Mouse (Mus musculus) embryonic fibroblast, embryonic 13.5 days (primary cell): ENCODE measurements at regions not wholly inside any gene's neighbourhood (a gene's known extent, or its start where the extent isn't known, plus 50 kb on each side); places are given as distances from the start of the nearest gene placed in this dataset.

Experiments
- H3K27ac ChIP-seq: 2 replicates; pipeline ENCODE4 v1.5.1; 2012; ENCODE audit warnings: low read length, control low read depth, inconsistent platforms; ENCODE audit not compliant: insufficient read depth
- H3K4me1 ChIP-seq: 2 replicates; pipeline ENCODE4 v1.6.1; 2011; ENCODE audit warnings: low read length; ENCODE audit not compliant: control insufficient read depth, insufficient read depth
- H3K4me3 ChIP-seq: 2 replicates; pipeline ENCODE4 v1.5.1; 2011; ENCODE audit warnings: mild to moderate bottlenecking, control low read depth, low read length; ENCODE audit not compliant: insufficient read depth
- CTCF ChIP-seq: IDR thresholded peaks from 2 replicates; pipeline ENCODE4 v1.5.1; 2011; ENCODE audit warnings: mild to moderate bottlenecking, control low read depth, low read length, moderate library complexity, borderline replicate concordance; ENCODE audit not compliant: insufficient read depth
- POLR2A ChIP-seq: IDR thresholded peaks from 2 replicates; pipeline ENCODE4 v1.6.1; 2011; ENCODE audit warnings: low read depth, mild to moderate bottlenecking, control low read depth, low read length, moderate library complexity

GRCm38 (mm10) chr13:113508124-113508728, 110.1 kb downstream of the Snx18 start:
- 0 out of 2 replicates have a peak, but pooled peaks cover 3% of the 10 kb centered on the region for H3K4me1 ChIP-seq
- no peak for TF ChIP-seq CTCF
- TF ChIP-seq POLR2A: no peak
- H3K4me3 ChIP-seq: no peak overlapping the region
- no peak overlapping the region for H3K27ac ChIP-seq

GRCm38 (mm10) chr13:113502528-113502927, 115.8 kb downstream of the Snx18 start:
- H3K4me3 ChIP-seq: no peak overlapping the region
- H3K27ac ChIP-seq: no peak overlapping the region
- TF ChIP-seq CTCF (no peak), POLR2A (no peak)
- 0 out of 2 replicates have a peak, but pooled peaks cover 7% of the 10 kb centered on the region for H3K4me1 ChIP-seq

- H3K4me1 ChIP-seq: 0 out of 2 replicates have a peak, but pooled peaks cover 7% of the 10 kb centered on the region
- no peak for TF ChIP-seq CTCF
- no peak for TF ChIP-seq POLR2A
- H3K4me3 ChIP-seq: no peak overlapping the region
- H3K27ac ChIP-seq: no peak overlapping the region
These were observed 116.3 kb downstream of the Snx18 start for GRCm38 (mm10) chr13:113502059-113502458.

- Histone ChIP-seq H3K27ac (peak overlapping the region; percentile 35; the same call in 1 of the 2 replicates), H3K4me3 (no peak overlapping the region), H3K4me1 (peaks cover 10% of the 10 kb centered on the region)
- TF ChIP-seq POLR2A (no peak), CTCF (no peak)
These were observed 117.9 kb downstream of the Snx18 start for GRCm38 (mm10) chr13:113500373-113500990.

GRCm38 (mm10) chr13:113499079-113499710, 119.2 kb downstream of the Snx18 start:
- H3K4me1 ChIP-seq: peaks cover 13% of the 10 kb centered on the region
- H3K4me3 ChIP-seq: no peak overlapping the region
- peak overlapping the region; percentile 75; the same call in 1 of the 2 replicates for H3K27ac ChIP-seq
- TF ChIP-seq CTCF: no peak
- TF ChIP-seq POLR2A: no peak

GRCm38 (mm10) chr13:113495595-113496285, 122.6 kb downstream of the Snx18 start:
- TF ChIP-seq CTCF: no peak
- no peak for TF ChIP-seq POLR2A
- Histone ChIP-seq H3K4me3 (no peak overlapping the region), H3K27ac (peak overlapping the region; percentile 67; the same call in 1 of the 2 replicates), H3K4me1 (peaks cover 10% of the 10 kb centered on the region)

GRCm38 (mm10) chr13:113495136-113495535, 123.2 kb downstream of the Snx18 start:
- Histone ChIP-seq H3K27ac (no peak overlapping the region), H3K4me3 (no peak overlapping the region), H3K4me1 (peaks cover 10% of the 10 kb centered on the region)
- TF ChIP-seq POLR2A: no peak
- no peak for TF ChIP-seq CTCF

GRCm38 (mm10) chr13:113494688-113495087, 123.7 kb downstream of the Snx18 start:
- Histone ChIP-seq H3K4me1 (peaks cover 11% of the 10 kb centered on the region), H3K27ac (no peak overlapping the region)
- TF ChIP-seq POLR2A (no peak), CTCF (no peak)

GRCm38 (mm10) chr13:113489951-113490822, 128.2 kb downstream of the Snx18 start:
- Histone ChIP-seq H3K4me1 (peaks cover 4% of the 10 kb centered on the region; the same call in 1 of the 2 replicates), H3K4me3 (no peak overlapping the region), H3K27ac (peak overlapping the region; percentile 85)
- TF ChIP-seq CTCF: no peak
- TF ChIP-seq POLR2A: no peak

More at GRCm38 (mm10) chr13:113494688-113495087, 123.7 kb downstream of the Snx18 start:
- no peak overlapping the region for H3K4me3 ChIP-seq
